Mouse (Mus musculus) left cerebral cortex, adult 11 months (tissue): ENCODE results near the gene Pdia5.

Experiments used
- DNase-seq: peaks from one replicate; pipeline ENCODE4 v3.0.0; 2022; ENCODE audit warnings: low spot score

The Pdia5 gene

DNA sequence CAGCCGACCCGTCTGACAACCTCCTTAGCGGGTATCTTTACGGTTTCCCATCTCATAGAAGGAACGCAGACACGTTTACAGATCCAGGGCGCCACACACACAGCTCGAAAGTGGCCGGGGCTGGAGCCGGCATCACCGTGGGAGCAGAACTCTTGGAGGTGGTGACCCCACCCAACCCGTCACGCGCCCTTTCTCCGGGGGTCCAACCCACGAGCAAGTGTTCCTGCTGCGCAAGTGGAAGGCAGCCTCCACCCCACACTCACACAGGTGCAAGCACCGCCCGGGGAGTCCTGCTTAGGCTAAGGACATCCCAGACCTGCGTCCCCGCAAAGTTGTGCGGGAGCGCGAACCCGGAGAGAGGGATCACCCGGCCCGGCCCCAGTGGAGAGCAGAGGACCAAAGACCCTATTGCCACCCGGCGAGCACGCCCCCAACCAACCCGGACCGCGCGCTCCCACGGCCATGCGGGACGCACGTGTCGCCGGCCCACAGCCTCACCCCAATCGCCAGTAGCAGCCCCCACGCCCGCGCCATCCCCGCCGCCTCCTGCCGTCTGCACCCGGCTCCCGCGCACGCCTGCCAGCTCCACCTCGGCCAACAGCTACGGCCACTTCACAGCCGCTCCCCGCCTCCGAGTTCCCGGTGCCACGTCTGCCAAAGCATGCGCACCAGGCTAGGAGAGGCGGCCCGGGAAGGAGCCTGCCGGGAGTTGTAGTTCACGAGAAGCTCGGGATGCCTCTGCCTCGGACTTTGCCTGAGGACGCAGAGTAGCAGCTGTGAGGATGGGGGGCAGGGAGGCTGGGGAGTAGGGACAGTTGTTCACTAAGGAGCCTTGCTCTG is at the start of gene Pdia5:
Gene Pdia5, minus strand, starts transcription at position 643 of the 840 bp plus-strand sequence.
- peak; percentile 72 for DNase-seq

DNA sequence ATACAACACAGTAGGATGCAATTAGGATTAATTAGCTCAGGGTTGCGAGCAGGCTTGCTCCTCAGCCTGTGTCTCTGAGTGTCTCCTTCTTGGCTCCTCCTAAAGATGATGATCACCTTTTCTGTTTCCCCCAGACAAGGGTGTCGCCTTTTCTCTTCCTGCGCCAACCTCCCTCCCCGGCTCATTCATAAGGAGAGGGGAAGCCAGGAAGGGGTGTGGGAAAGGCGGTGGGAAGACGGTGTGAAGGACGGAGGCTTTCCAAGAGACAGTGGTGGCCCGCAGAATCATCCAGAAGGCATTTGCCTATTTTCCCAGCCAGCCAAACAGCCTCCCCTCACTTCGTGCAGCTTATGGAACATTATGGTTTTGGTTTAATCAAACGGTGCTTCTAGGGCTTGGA is 48.4 kb upstream of the Pdia5 start:
- no peak for DNase-seq

DNA sequence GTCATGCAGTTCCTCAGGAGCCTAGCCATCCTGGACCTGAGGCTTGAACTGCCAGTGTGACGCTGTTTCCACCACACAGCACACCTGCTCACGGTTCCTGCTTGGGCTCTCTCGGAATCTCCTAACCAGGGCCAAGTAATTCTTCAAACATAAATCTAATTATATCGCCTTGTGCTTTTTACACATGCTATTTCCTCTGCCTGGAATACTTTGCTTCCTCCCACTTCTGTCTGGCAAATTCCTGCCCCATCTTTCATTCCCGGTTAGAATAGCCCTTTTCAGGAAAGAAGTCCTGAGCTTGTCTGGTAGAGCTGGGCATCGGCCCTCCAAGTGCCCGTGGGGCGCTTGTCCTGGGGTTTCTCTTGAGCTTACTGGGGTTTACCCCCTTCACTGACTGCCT is 47.0 kb upstream of the Pdia5 start:
- DNase-seq: no peak

DNA sequence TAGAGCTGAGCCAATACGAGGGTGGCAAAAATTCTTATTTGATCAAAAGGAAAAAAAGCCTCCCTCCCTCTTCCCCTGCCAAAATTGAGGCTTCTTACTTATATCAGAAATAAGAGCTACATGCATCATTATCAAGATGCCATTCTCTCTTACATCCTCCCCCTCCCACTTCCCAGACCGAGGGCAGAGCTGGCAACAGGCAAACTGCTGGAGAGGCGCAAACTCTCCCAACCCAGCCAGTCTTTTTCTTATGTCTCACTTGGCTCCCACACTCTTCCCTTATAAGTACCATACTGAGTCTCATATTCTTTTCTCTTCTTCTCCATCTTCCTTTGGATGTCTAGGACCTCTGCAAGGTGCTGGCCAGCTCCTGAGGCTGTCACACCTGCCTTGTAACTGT is 44.0 kb upstream of the Pdia5 start:
- DNase-seq: no peak

DNA sequence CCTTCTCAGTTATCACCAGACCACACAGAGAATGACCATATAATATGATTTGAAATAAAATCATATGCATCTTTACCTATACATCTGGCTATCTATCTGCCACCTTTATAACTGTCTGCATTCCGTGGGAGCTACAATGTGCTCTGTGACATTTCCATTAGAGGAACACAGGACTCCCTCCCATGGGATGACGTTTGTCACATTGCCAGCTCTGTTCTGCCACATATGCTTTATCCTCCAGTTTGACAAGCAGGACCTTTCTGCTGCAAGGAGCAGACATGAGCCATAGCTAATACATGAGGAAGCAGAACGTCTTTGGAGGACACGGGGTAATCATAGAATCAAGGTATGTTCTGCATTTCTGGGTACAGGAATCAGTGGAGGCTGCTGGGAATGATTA is 33.5 kb upstream of the Pdia5 start:
- no peak for DNase-seq

GRCm38 (mm10) chr16:35519245-35519644 is 28.6 kb upstream of the Pdia5 start:
- DNase-seq: no peak

- DNase-seq: no peak
Measured at GRCm38 (mm10) chr16:35517976-35518951, 27.6 kb upstream of the Pdia5 start.

GRCm38 (mm10) chr16:35515977-35516612 is 25.4 kb upstream of the Pdia5 start:
- no peak for DNase-seq

DNA sequence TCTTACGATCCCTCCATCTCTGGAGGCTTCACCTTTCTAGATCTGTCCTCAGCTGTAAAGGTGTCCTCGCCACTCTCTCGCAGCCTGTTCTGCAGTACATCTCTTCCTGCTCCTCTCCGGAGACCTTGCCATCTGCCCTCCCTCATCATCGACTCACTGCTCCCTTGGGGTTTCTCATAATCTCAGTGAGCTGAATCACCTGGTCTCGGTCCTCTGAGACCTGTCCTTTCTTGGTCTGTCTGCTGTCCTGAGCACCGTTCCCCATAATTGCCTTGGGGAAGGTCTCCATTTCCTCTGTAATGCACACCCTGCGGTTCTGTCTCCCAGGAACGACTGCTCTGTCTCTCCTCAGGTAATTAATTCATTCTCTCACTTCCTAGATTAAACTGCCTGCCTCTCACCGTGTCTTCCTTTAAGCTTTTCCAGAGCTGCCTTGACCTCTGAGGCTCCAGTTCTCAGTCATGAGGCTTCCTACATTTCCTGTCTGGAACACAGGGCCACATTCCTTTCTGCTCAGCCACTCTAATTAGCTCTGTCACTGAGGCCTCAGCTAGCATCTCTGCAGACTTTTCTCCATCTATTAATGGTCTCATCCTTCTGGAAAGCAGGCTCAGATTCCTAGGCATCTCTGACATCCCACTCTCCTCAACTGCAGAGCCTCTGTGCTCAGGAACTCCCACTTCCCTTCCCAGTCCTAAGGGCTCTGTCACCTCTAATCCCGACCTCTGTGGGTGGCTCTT is 18.8 kb upstream of the Pdia5 start:
- no peak for DNase-seq

DNA sequence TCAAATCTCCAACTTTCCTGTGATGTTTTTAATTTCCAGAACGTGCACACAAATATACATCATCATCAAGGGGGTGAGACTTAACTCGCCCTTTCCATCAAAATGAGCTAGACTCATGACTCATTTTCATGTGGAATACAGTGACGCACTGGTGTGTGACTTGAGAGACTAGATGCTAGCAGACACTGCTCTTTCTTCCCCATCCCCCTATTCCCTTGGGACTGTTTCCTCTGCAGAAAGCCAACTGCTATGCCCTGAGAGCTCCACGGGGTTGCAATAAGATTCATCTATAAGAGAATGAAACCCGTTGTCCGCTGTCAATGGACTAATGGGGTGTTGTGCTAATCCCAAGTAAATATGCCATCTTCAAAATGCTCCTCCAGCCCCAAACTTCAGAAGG is 17.9 kb upstream of the Pdia5 start:
- no peak for DNase-seq

DNA sequence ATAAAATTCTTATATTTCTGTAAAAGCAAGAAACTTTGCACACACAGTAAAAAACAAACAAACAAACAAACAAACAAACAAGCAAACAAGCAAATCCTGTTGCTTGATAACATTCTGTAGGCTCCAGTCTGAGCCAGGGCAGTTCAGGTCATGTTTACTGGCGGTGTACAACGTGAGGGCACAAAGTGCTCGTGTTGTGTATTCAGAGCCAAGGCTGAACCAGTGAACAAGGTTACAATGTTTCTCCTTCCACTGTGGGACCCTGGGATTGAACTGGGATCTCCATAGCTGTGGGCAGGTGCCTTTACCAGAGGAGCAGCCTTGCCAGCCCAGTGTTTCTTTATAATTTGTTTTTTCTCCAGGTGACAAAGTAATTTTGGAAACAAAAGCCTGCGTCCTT is 15.1 kb upstream of the Pdia5 start:
- no peak for DNase-seq

DNA sequence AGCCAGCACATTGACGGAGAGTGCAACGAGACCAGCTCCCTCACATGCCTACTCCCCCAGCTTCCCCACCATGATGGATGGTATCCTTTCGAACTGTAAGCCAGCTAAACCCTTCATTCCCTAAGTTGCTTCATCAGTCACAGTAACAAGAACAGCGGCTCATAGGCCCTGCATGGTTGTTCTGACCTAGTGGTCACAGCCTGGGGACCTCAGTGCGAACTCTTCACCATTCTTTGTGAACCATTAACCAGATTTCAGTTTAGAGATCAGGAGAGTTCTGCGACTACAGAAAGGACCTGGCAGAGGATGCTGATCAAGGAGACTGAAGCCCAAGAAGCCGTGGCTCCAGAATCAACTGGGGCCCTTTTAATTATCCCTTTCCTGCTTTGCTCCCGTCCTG is 13.6 kb upstream of the Pdia5 start:
- DNase-seq: no peak

DNA sequence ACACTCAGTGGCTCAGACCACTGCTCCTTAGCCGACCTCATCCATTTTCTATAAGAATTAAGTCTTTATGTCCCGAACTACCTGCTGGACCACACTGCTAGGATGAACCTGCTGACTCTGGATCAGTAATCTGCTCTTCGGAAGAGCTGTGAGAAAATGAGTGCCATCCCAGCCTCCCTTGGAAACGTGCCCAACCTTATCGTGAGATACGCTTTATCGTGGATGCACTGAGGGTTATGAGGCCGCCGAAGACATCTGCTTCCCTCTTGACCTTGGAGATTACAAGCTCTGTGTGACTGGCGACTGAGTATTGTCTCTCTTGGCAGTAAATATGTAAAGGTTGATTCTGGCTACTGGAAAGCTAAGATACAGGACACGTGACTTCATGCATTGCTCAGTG is 11.8 kb upstream of the Pdia5 start:
- no peak for DNase-seq

DNA sequence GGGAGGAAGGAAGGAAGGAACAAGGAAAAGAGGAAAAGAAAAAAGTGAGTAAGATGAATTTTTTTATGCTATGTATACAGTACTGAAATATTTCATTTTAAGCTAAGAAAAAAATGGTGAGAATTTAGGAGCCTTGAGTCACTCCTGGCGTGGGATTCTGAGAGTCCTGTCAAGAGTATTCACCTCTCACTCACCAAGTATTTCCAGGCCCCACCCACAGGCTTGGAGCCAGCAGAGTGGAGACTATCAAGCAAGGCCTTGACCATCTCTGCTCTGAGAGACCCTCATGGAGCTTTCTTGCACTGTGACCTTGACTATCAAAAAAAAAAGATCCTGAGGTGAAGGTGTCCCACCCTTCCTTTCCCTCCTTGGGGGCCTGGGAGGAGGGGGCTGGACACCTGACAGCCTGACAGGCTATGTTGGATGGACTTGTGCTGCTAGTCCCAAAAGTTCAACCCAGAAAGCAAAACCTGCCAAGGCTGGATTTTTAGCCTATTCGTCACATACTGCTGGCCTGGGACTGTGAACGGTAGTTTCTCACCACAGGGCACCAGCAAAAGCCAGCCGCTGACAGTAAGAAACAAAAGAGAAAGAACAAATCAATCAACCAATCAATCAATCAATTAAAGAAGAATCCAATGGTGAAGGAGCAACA is 10.6 kb upstream of the Pdia5 start:
- no peak for DNase-seq

DNA sequence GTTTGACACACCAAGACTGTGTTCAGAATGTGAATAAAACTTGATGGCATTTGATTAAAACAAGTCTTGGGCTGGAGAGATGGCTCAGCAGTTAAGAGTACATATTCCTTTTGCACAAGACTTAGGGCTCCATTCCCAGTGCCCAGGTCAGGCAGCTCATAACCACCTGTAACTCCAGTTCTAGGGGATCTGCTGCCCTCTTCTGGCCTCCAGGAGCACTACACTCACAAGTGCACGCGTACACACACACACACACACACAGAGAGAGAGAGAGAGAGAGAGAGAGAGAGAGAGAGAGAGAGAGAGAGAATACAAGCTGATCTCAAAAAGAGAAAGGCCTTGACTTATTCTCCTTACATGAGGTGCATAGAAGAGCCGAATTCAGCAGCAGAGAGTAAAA is 9.7 kb upstream of the Pdia5 start:
- DNase-seq: no peak

DNA sequence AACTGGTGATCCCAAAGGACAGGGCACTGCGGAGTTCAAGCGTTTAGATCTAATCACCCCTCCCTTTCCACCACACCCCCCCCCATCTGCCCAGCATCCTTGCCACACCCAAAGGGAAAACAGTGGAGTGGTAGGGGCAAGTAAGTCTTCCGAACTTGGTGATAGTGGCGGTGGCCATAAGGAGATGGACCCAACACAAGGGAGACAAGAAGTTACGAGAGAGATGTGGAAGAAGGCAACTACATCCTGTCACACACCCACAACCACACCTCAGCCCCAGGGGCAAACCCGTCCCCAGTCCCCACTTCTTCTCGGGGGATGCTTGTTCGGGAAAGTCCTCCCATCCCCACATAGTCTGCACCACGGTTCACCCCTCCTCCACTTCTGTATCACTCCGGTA is 880 bp downstream of the Pdia5 start:
- DNase-seq: no peak

GRCm38 (mm10) chr16:35489066-35489718 is 1.5 kb downstream of the Pdia5 start:
- no peak for DNase-seq

DNA sequence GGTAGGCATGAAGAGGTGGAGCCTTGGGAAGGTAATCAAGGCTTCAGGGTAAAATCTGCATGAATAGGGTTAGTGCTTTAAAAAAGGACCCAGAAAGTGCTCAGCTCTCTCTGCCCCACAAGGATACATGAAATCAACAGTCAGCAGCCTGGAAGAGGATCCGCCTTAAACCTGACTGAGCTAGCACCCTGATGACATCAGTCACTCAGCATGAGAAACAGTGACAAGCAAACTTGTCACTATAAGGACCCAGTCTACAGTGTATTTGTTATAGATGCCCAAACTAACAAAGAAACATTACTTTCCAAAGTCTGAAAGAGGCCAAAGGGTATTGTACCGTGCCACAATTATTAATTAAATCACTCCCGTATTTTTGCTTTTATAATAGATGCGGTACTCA is 2.9 kb downstream of the Pdia5 start:
- no peak for DNase-seq

GRCm38 (mm10) chr16:35487056-35487455 is 3.6 kb downstream of the Pdia5 start:
- no peak for DNase-seq

DNA sequence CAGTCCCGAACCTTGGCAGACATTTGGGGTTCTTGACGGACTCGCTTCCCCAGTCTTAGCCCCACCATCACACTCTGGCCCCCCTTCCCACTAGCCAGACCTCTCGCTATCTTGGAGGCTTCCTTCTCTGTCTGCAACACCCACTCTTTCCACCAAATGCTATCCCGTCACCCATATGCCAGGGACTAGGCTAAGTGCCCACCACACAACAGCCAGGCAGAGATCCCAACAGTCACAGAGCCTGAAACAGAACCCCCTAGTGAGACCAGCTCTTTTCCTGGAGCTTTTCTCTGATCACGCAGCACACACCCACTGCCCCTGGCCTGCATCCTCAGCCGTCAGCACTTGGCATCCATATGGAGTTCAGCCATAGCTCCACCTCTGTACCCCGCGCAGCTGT is 5.0 kb downstream of the Pdia5 start:
- DNase-seq: no peak
